Mouse (Mus musculus): ENCODE data around the gene Ubald1. TPM values are rescaled to one million over a fixed set of nuclear protein-coding genes. Genes with fewer than 3 reads are reported as not detected.

Ubald1 gene
- polyA plus RNA-seq, 1 experiment: 92.4 TPM

- 95% methylated on average over 2 of the region's 2 CpGs for WGBS
- H3K27ac ChIP-seq (ENCODE audit: control insufficient read depth, insufficient read depth, low read length): no peak overlapping the region
- H3K27me3 ChIP-seq (ENCODE audit: control insufficient read depth, insufficient read depth, low read length): no peaks in the 10 kb centered on the region
- no peak overlapping the region for H3K4me3 ChIP-seq (ENCODE audit: control insufficient read depth, insufficient read depth, low read length)
- no peaks in the 10 kb centered on the region for H3K36me3 ChIP-seq (ENCODE audit: control insufficient read depth, insufficient read depth, low read length)
- no peak for TF ChIP-seq POLR2A (IDR thresholded peaks at IDR 0.05; ENCODE audit: control insufficient read depth, extremely low read depth, insufficient read depth, low read length, poor library complexity)
- TF ChIP-seq CTCF (IDR thresholded peaks at IDR 0.05; ENCODE audit: borderline replicate concordance, control insufficient read depth, extremely low read depth, insufficient read depth, low read length, poor library complexity): no peak
- H3K4me1 ChIP-seq (replicated peaks; ENCODE audit: control insufficient read depth, insufficient read depth, low read length): peaks cover 6% of the 10 kb centered on the region
- no peak for DNase-seq
Observed at GRCm38 (mm10) chr16:4902390-4902789, 22.3 kb upstream of the Ubald1 start.

GRCm38 (mm10) chr16:4901167-4901566 is 21.1 kb upstream of the Ubald1 start:
- WGBS: 96% methylated on average over 7 of the region's 7 CpGs
- no peak for TF ChIP-seq POLR2A (IDR thresholded peaks at IDR 0.05; ENCODE audit: control insufficient read depth, extremely low read depth, insufficient read depth, low read length, poor library complexity)
- TF ChIP-seq CTCF (IDR thresholded peaks at IDR 0.05; ENCODE audit: borderline replicate concordance, control insufficient read depth, extremely low read depth, insufficient read depth, low read length, poor library complexity): no peak
- H3K4me3 ChIP-seq (ENCODE audit: control insufficient read depth, insufficient read depth, low read length): no peak overlapping the region
- no peak for DNase-seq
- H3K36me3 ChIP-seq (ENCODE audit: control insufficient read depth, insufficient read depth, low read length): no peaks in the 10 kb centered on the region
- no peak overlapping the region for H3K27ac ChIP-seq (ENCODE audit: control insufficient read depth, insufficient read depth, low read length)
- peaks cover 6% of the 10 kb centered on the region for H3K4me1 ChIP-seq (replicated peaks; ENCODE audit: control insufficient read depth, insufficient read depth, low read length)
- no peaks in the 10 kb centered on the region for H3K27me3 ChIP-seq (ENCODE audit: control insufficient read depth, insufficient read depth, low read length)

GRCm38 (mm10) chr16:4899711-4900110 is 19.6 kb upstream of the Ubald1 start:
- TF ChIP-seq CTCF (IDR thresholded peaks at IDR 0.05; ENCODE audit: borderline replicate concordance, control insufficient read depth, extremely low read depth, insufficient read depth, low read length, poor library complexity) (no peak), POLR2A (IDR thresholded peaks at IDR 0.05; ENCODE audit: control insufficient read depth, extremely low read depth, insufficient read depth, low read length, poor library complexity) (no peak)
- no peak overlapping the region for H3K4me3 ChIP-seq (ENCODE audit: control insufficient read depth, insufficient read depth, low read length)
- H3K27me3 ChIP-seq (ENCODE audit: control insufficient read depth, insufficient read depth, low read length): no peaks in the 10 kb centered on the region
- 98% methylated on average over 2 of the region's 2 CpGs for WGBS
- peaks cover 6% of the 10 kb centered on the region for H3K4me1 ChIP-seq (replicated peaks; ENCODE audit: control insufficient read depth, insufficient read depth, low read length)
- no peak overlapping the region for H3K27ac ChIP-seq (ENCODE audit: control insufficient read depth, insufficient read depth, low read length)
- no peaks in the 10 kb centered on the region for H3K36me3 ChIP-seq (ENCODE audit: control insufficient read depth, insufficient read depth, low read length)
- no peak for DNase-seq

GRCm38 (mm10) chr16:4898881-4899280 is 18.8 kb upstream of the Ubald1 start:
- peaks cover 6% of the 10 kb centered on the region for H3K4me1 ChIP-seq (replicated peaks; ENCODE audit: control insufficient read depth, insufficient read depth, low read length)
- DNase-seq: no peak

GRCm38 (mm10) chr16:4897146-4897730 is 17.1 kb upstream of the Ubald1 start:
- TF ChIP-seq CTCF (IDR thresholded peaks at IDR 0.05; ENCODE audit: borderline replicate concordance, control insufficient read depth, extremely low read depth, insufficient read depth, low read length, poor library complexity) (no peak), POLR2A (IDR thresholded peaks at IDR 0.05; ENCODE audit: control insufficient read depth, extremely low read depth, insufficient read depth, low read length, poor library complexity) (no peak)
- no peak for DNase-seq
- Histone ChIP-seq H3K4me3 (ENCODE audit: control insufficient read depth, insufficient read depth, low read length) (no peak overlapping the region), H3K27me3 (ENCODE audit: control insufficient read depth, insufficient read depth, low read length) (no peaks in the 10 kb centered on the region), H3K27ac (ENCODE audit: control insufficient read depth, insufficient read depth, low read length) (no peak overlapping the region), H3K4me1 (replicated peaks; ENCODE audit: control insufficient read depth, insufficient read depth, low read length) (peaks cover 6% of the 10 kb centered on the region), H3K36me3 (ENCODE audit: control insufficient read depth, insufficient read depth, low read length) (no peaks in the 10 kb centered on the region)
- WGBS: 89% methylated on average over 7 of the region's 7 CpGs

More at GRCm38 (mm10) chr16:4898881-4899280, 18.8 kb upstream of the Ubald1 start:
- Histone ChIP-seq H3K27ac (ENCODE audit: control insufficient read depth, insufficient read depth, low read length) (no peak overlapping the region), H3K36me3 (ENCODE audit: control insufficient read depth, insufficient read depth, low read length) (no peaks in the 10 kb centered on the region), H3K27me3 (ENCODE audit: control insufficient read depth, insufficient read depth, low read length) (no peaks in the 10 kb centered on the region), H3K4me3 (ENCODE audit: control insufficient read depth, insufficient read depth, low read length) (no peak overlapping the region)
- WGBS: 22% methylated on average over 6 of the region's 6 CpGs
- TF ChIP-seq POLR2A (IDR thresholded peaks at IDR 0.05; ENCODE audit: control insufficient read depth, extremely low read depth, insufficient read depth, low read length, poor library complexity): no peak
- no peak for TF ChIP-seq CTCF (IDR thresholded peaks at IDR 0.05; ENCODE audit: borderline replicate concordance, control insufficient read depth, extremely low read depth, insufficient read depth, low read length, poor library complexity)

- Histone ChIP-seq H3K27ac (ENCODE audit: control insufficient read depth, insufficient read depth, low read length) (no peak overlapping the region), H3K4me1 (replicated peaks; ENCODE audit: control insufficient read depth, insufficient read depth, low read length) (peaks cover 6% of the 10 kb centered on the region), H3K36me3 (ENCODE audit: control insufficient read depth, insufficient read depth, low read length) (no peaks in the 10 kb centered on the region), H3K27me3 (ENCODE audit: control insufficient read depth, insufficient read depth, low read length) (no peaks in the 10 kb centered on the region), H3K4me3 (ENCODE audit: control insufficient read depth, insufficient read depth, low read length) (no peak overlapping the region)
- WGBS: 89% methylated on average over 5 of the region's 5 CpGs
- DNase-seq: no peak
- TF ChIP-seq CTCF (IDR thresholded peaks at IDR 0.05; ENCODE audit: borderline replicate concordance, control insufficient read depth, extremely low read depth, insufficient read depth, low read length, poor library complexity): no peak
- TF ChIP-seq POLR2A (IDR thresholded peaks at IDR 0.05; ENCODE audit: control insufficient read depth, extremely low read depth, insufficient read depth, low read length, poor library complexity): no peak
Observed at GRCm38 (mm10) chr16:4896249-4897027, 16.3 kb upstream of the Ubald1 start.
